25 mouse cellular contexts compared by ENCODE assay signal in genomic region chr7:100383207-100383606, GRCm38 (mm10).
"Had no signal": no experiment of that assay in that cellular context is flagged by ENCODE, and none has a peak within 500 bp of the region (broad histone marks: within the 10 kb centered on the region; RNA-seq: fewer than 3 reads in every experiment).

No protein-coding gene starts in this region.

- H3K9ac ChIP-seq: heart, embryonic 12.5 days; hindbrain, embryonic 12.5 days; hindbrain, embryonic 14.5 days; intestine, embryonic 15.5 days; limb, embryonic 13.5 days; limb, embryonic 15.5 days; liver, embryonic 13.5 days; liver, embryonic 15.5 days had no signal

- DNase-seq: gastrocnemius, postnatal 14 days; gastrocnemius, postnatal 36 days; heart, adult 18-20 months; heart, postnatal 10 days; heart, postnatal 4 days; kidney, adult 18-20 months; kidney, adult 8-10 months; kidney, postnatal 10 days; kidney, postnatal 25 days; kidney, postnatal 4 days; left cerebral cortex, postnatal 4 days; liver, embryonic 13.5 days had no signal

- H3K27me3 ChIP-seq: heart, embryonic 12.5 days; hindbrain, embryonic 12.5 days; intestine, embryonic 15.5 days; limb, embryonic 13.5 days; limb, embryonic 15.5 days; liver, embryonic 13.5 days; liver, embryonic 15.5 days had no signal

- H3K4me2 ChIP-seq: heart, embryonic 12.5 days; hindbrain, embryonic 12.5 days; hindbrain, embryonic 14.5 days; intestine, embryonic 15.5 days; limb, embryonic 13.5 days; limb, embryonic 15.5 days; liver, embryonic 13.5 days; liver, embryonic 15.5 days had no signal

- ATAC-seq: hindbrain, embryonic 16.5 days; inflammation-experienced regulatory T-cells, adult 6 months; intestine, embryonic 15.5 days; intestine, postnatal 0 days had no signal

- H3K4me3 ChIP-seq: heart, embryonic 10.5 days; heart, embryonic 12.5 days; hindbrain, embryonic 10.5 days; hindbrain, embryonic 12.5 days; intestine, embryonic 15.5 days; layer of hippocampus, adult 2 months; limb, embryonic 13.5 days; limb, embryonic 15.5 days; liver, embryonic 13.5 days; liver, embryonic 15.5 days had no signal

- H3K27ac ChIP-seq: heart, embryonic 10.5 days; hindbrain, embryonic 10.5 days; hindbrain, embryonic 12.5 days; hindbrain, embryonic 14.5 days; intestine, embryonic 15.5 days; layer of hippocampus, adult 2 months; limb, embryonic 13.5 days; limb, embryonic 15.5 days; liver, embryonic 13.5 days; liver, embryonic 15.5 days had no signal

- H3K9me3 ChIP-seq: heart, embryonic 10.5 days; heart, embryonic 12.5 days; hindbrain, embryonic 10.5 days; hindbrain, embryonic 12.5 days; intestine, embryonic 15.5 days; limb, embryonic 13.5 days; limb, embryonic 15.5 days; liver, embryonic 13.5 days; liver, embryonic 15.5 days had no signal

- H3K4me1 ChIP-seq: heart, embryonic 10.5 days; hindbrain, embryonic 10.5 days; hindbrain, embryonic 12.5 days; intestine, embryonic 15.5 days; limb, embryonic 13.5 days; limb, embryonic 15.5 days; liver, embryonic 13.5 days; liver, embryonic 15.5 days had no signal
